Mouse (Mus musculus): ENCODE results near the gene Dhfr. TPM values are rescaled to one million over a fixed set of nuclear protein-coding genes. Genes with fewer than 3 reads are reported as not detected.

The Dhfr gene
- polyA plus RNA-seq (2014; fragmentation: Nextera tagmentation; extraction: Ambion mirVana) = 12.1 and 13.3 TPM in 2 replicates

GRCm38 (mm10) chr13:92354456-92355271 lies at the start of gene Dhfr, which contains the start of gene Msh3:
Dhfr (plus strand) TSS chr13:92354726.
Msh3 (minus strand) TSS chr13:92355003.
- no peaks in the 10 kb centered on the region for H3K9me3 ChIP-seq (ENCODE audit: control insufficient read depth, low read length)
- H3K4me2 ChIP-seq (ENCODE audit: low read depth, low read length) = peak within 1 kb of the TSS; percentile 94
- ATAC-seq (ENCODE audit: low read depth) (peak; percentile 95), DNase-seq (ENCODE audit: low spot score) (peak; percentile 100)
- WGBS = under 1% methylated on average over 50 of the region's 76 CpGs
- peaks cover 12% of the 10 kb centered on the region for H3K4me1 ChIP-seq (ENCODE audit: control insufficient read depth, insufficient read depth, low read length)
- H3K36me3 ChIP-seq (ENCODE audit: control insufficient read depth, insufficient read depth, low read length) = peaks cover 13% of the 10 kb centered on the region; the same call in 1 of the 2 replicates
- peak within 1 kb of the TSS; percentile 80 for H3K4me3 ChIP-seq (ENCODE audit: low read depth, low read length)
- H3K27ac ChIP-seq (replicated peaks; ENCODE audit: low read depth, low read length) = peak within 1 kb of the TSS; percentile 90
- H3K9ac ChIP-seq (ENCODE audit: low read depth, low read length) = peak within 1 kb of the TSS; percentile 73
- no peaks in the 10 kb centered on the region for H3K27me3 ChIP-seq (replicated peaks; ENCODE audit: control insufficient read depth, insufficient read depth, low read length)

- Histone ChIP-seq H3K4me2 (ENCODE audit: low read depth, low read length) (no peak within 1 kb of the TSS), H3K27ac (replicated peaks; ENCODE audit: low read depth, low read length) (no peak within 1 kb of the TSS), H3K9ac (ENCODE audit: low read depth, low read length) (no peak within 1 kb of the TSS), H3K27me3 (replicated peaks; ENCODE audit: control insufficient read depth, insufficient read depth, low read length) (no peaks in the 10 kb centered on the region), H3K36me3 (ENCODE audit: control insufficient read depth, insufficient read depth, low read length) (peaks cover 29% of the 10 kb centered on the region; the same call in 1 of the 2 replicates), H3K9me3 (ENCODE audit: control insufficient read depth, low read length) (no peaks in the 10 kb centered on the region), H3K4me1 (ENCODE audit: control insufficient read depth, insufficient read depth, low read length) (no peaks in the 10 kb centered on the region; the same call in 1 of the 2 replicates), H3K4me3 (ENCODE audit: low read depth, low read length) (no peak within 1 kb of the TSS)
- DNase-seq (ENCODE audit: low spot score) (no peak), ATAC-seq (ENCODE audit: low read depth) (no peak)
- over 99% methylated on average over 11 of the region's 11 CpGs for WGBS
Measured at GRCm38 (mm10) chr13:92305680-92306079, 48.8 kb upstream of the Dhfr start, which contains the start of gene Gm20379. Gm20379 (plus strand) TSS chr13:92305980.

- Histone ChIP-seq H3K27me3 (replicated peaks; ENCODE audit: control insufficient read depth, insufficient read depth, low read length) (no peaks in the 10 kb centered on the region), H3K9me3 (ENCODE audit: control insufficient read depth, low read length) (no peaks in the 10 kb centered on the region), H3K27ac (replicated peaks; ENCODE audit: low read depth, low read length) (no peak overlapping the region), H3K9ac (ENCODE audit: low read depth, low read length) (no peak overlapping the region), H3K4me1 (ENCODE audit: control insufficient read depth, insufficient read depth, low read length) (no peaks in the 10 kb centered on the region), H3K36me3 (ENCODE audit: control insufficient read depth, insufficient read depth, low read length) (peaks cover 18% of the 10 kb centered on the region), H3K4me3 (ENCODE audit: low read depth, low read length) (no peak overlapping the region), H3K4me2 (ENCODE audit: low read depth, low read length) (no peak overlapping the region)
- WGBS = 86% methylated on average over 5 of the region's 5 CpGs
- ATAC-seq (ENCODE audit: low read depth) (no peak), DNase-seq (ENCODE audit: low spot score) (no peak)
Measured at GRCm38 (mm10) chr13:92314613-92315012, 39.9 kb upstream of the Dhfr start.

- no peaks in the 10 kb centered on the region for H3K27me3 ChIP-seq (replicated peaks; ENCODE audit: control insufficient read depth, insufficient read depth, low read length)
- H3K4me1 ChIP-seq (ENCODE audit: control insufficient read depth, insufficient read depth, low read length) = peaks cover 2% of the 10 kb centered on the region; the same call in 1 of the 2 replicates
- H3K4me2 ChIP-seq (ENCODE audit: low read depth, low read length) = no peak overlapping the region
- no peaks in the 10 kb centered on the region for H3K9me3 ChIP-seq (ENCODE audit: control insufficient read depth, low read length)
- WGBS = 53% methylated on average over 5 of the region's 5 CpGs
- no peak overlapping the region for H3K27ac ChIP-seq (replicated peaks; ENCODE audit: low read depth, low read length)
- DNase-seq (ENCODE audit: low spot score) (no peak), ATAC-seq (ENCODE audit: low read depth) (no peak)
- no peak overlapping the region for H3K9ac ChIP-seq (ENCODE audit: low read depth, low read length)
- H3K36me3 ChIP-seq (ENCODE audit: control insufficient read depth, insufficient read depth, low read length) = peaks cover 8% of the 10 kb centered on the region; the same call in 1 of the 2 replicates
- no peak overlapping the region for H3K4me3 ChIP-seq (ENCODE audit: low read depth, low read length)
Measured at GRCm38 (mm10) chr13:92320770-92321169, 33.8 kb upstream of the Dhfr start.

- 61% methylated on average over 5 of the region's 5 CpGs for WGBS
- no peak for DNase-seq (ENCODE audit: low spot score)
- Histone ChIP-seq H3K36me3 (ENCODE audit: control insufficient read depth, insufficient read depth, low read length) (peaks cover 7% of the 10 kb centered on the region; the same call in 1 of the 2 replicates), H3K4me2 (ENCODE audit: low read depth, low read length) (no peak overlapping the region), H3K27me3 (replicated peaks; ENCODE audit: control insufficient read depth, insufficient read depth, low read length) (no peaks in the 10 kb centered on the region), H3K4me3 (ENCODE audit: low read depth, low read length) (no peak overlapping the region), H3K9ac (ENCODE audit: low read depth, low read length) (no peak overlapping the region), H3K9me3 (ENCODE audit: control insufficient read depth, low read length) (no peaks in the 10 kb centered on the region), H3K4me1 (ENCODE audit: control insufficient read depth, insufficient read depth, low read length) (no peaks in the 10 kb centered on the region), H3K27ac (replicated peaks; ENCODE audit: low read depth, low read length) (no peak overlapping the region)
- no peak for ATAC-seq (ENCODE audit: low read depth)
Measured at GRCm38 (mm10) chr13:92326030-92326429, 28.5 kb upstream of the Dhfr start.

- H3K9ac ChIP-seq (ENCODE audit: low read depth, low read length) = no peak overlapping the region
- WGBS = 82% methylated on average over 2 of the region's 2 CpGs
Measured at GRCm38 (mm10) chr13:92328000-92328399, 26.5 kb upstream of the Dhfr start.

GRCm38 (mm10) chr13:92330621-92331020 lies 23.9 kb upstream of the Dhfr start:
- no peak for DNase-seq (ENCODE audit: low spot score)
- Histone ChIP-seq H3K9me3 (ENCODE audit: control insufficient read depth, low read length) (no peaks in the 10 kb centered on the region), H3K4me3 (ENCODE audit: low read depth, low read length) (no peak overlapping the region), H3K27me3 (replicated peaks; ENCODE audit: control insufficient read depth, insufficient read depth, low read length) (no peaks in the 10 kb centered on the region), H3K9ac (ENCODE audit: low read depth, low read length) (no peak overlapping the region), H3K27ac (replicated peaks; ENCODE audit: low read depth, low read length) (no peak overlapping the region), H3K4me1 (ENCODE audit: control insufficient read depth, insufficient read depth, low read length) (no peaks in the 10 kb centered on the region), H3K4me2 (ENCODE audit: low read depth, low read length) (no peak overlapping the region), H3K36me3 (ENCODE audit: control insufficient read depth, insufficient read depth, low read length) (0 out of 2 replicates have a peak, but pooled peaks cover 13% of the 10 kb centered on the region)
- no peak for ATAC-seq (ENCODE audit: low read depth)
- 90% methylated on average over 3 of the region's 3 CpGs for WGBS

More at GRCm38 (mm10) chr13:92328000-92328399, 26.5 kb upstream of the Dhfr start:
- no peak overlapping the region for H3K4me3 ChIP-seq (ENCODE audit: low read depth, low read length)
- H3K4me1 ChIP-seq (ENCODE audit: control insufficient read depth, insufficient read depth, low read length) = no peaks in the 10 kb centered on the region
- ATAC-seq (ENCODE audit: low read depth) (no peak), DNase-seq (ENCODE audit: low spot score) (no peak)
- H3K9me3 ChIP-seq (ENCODE audit: control insufficient read depth, low read length) = no peaks in the 10 kb centered on the region
- no peak overlapping the region for H3K4me2 ChIP-seq (ENCODE audit: low read depth, low read length)
- no peak overlapping the region for H3K27ac ChIP-seq (replicated peaks; ENCODE audit: low read depth, low read length)
- H3K27me3 ChIP-seq (replicated peaks; ENCODE audit: control insufficient read depth, insufficient read depth, low read length) = no peaks in the 10 kb centered on the region
- H3K36me3 ChIP-seq (ENCODE audit: control insufficient read depth, insufficient read depth, low read length) = 0 out of 2 replicates have a peak, but pooled peaks cover 15% of the 10 kb centered on the region

- 84% methylated on average over 15 of the region's 15 CpGs for WGBS
- Histone ChIP-seq H3K36me3 (ENCODE audit: control insufficient read depth, insufficient read depth, low read length) (0 out of 2 replicates have a peak, but pooled peaks cover 19% of the 10 kb centered on the region), H3K27ac (replicated peaks; ENCODE audit: low read depth, low read length) (no peak overlapping the region), H3K9ac (ENCODE audit: low read depth, low read length) (no peak overlapping the region), H3K4me2 (ENCODE audit: low read depth, low read length) (no peak overlapping the region), H3K9me3 (ENCODE audit: control insufficient read depth, low read length) (no peaks in the 10 kb centered on the region), H3K4me3 (ENCODE audit: low read depth, low read length) (no peak overlapping the region), H3K27me3 (replicated peaks; ENCODE audit: control insufficient read depth, insufficient read depth, low read length) (no peaks in the 10 kb centered on the region), H3K4me1 (ENCODE audit: control insufficient read depth, insufficient read depth, low read length) (no peaks in the 10 kb centered on the region)
- no peak for DNase-seq (ENCODE audit: low spot score)
- ATAC-seq (ENCODE audit: low read depth) = no peak
Measured at GRCm38 (mm10) chr13:92332103-92332879, 22.2 kb upstream of the Dhfr start.
